Mouse (Mus musculus): ENCODE data around the gene Antxr1. TPM values are rescaled to one million over a fixed set of nuclear protein-coding genes. Genes with fewer than 3 reads are reported as not detected.
A peak's percentile ranks its signal among the peaks of the same experiment; 100 is the strongest.

Antxr1 gene
- total and polyA plus RNA-seq, 3 experiments, result 9.1 to 21.4 (median 14.7) TPM

- no peak for DNase-seq
Observed at GRCm38 (mm10) chr6:87292911-87293851, 42.4 kb downstream of the Antxr1 start.

DNA sequence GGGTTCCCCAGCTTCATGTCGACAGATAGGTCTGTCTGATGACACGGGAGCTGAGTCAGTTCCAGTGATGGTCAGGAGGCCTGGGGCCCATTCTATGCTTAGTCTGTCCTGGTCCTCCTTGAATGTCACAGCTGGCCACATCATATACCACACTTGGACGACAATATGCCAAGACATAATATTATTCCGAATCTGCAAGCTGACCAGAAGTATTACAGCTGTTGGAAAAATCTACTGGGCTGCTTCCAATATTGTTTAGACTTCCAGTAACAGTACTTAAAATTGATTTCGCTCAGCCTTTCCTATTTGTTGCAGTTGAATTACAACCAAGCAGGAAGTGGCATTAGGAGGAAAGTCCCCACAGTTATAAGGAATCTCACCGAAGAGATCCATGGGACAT is 48.4 kb downstream of the Antxr1 start:
- DNase-seq, result no peak

GRCm38 (mm10) chr6:87285365-87285749 is 50.3 kb downstream of the Antxr1 start:
- no peak for DNase-seq

DNA sequence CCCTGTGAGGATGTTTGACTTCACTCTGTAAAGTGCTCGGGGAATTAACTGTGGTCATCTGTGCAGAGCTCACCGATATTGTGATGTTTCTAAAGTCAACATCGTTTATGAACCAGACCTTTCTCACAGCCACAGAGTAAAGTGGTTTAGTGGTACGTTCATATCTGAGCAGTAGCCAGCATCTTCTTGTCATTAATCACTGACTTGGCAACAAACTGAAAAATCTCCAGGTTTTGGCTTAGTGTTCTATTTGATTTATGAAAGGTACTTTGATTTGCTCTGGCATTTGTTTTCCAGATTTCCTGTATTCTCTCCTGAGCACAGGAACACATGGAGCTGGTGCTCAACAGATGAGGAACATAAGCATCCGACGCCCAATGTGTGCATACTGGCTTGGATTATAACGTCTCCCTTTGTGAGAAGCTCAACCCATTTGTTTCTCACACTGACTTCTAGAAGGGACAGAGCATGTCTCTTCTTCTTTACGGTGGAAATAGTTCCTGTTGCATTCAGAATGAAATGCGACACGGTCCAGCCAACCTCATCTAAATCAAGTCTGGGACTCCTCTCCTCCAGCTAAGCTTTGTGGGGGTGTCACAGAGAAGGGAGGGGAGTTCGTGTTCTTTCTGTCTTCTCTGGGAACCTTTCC is 50.8 kb downstream of the Antxr1 start:
- DNase-seq, result no peak

DNA sequence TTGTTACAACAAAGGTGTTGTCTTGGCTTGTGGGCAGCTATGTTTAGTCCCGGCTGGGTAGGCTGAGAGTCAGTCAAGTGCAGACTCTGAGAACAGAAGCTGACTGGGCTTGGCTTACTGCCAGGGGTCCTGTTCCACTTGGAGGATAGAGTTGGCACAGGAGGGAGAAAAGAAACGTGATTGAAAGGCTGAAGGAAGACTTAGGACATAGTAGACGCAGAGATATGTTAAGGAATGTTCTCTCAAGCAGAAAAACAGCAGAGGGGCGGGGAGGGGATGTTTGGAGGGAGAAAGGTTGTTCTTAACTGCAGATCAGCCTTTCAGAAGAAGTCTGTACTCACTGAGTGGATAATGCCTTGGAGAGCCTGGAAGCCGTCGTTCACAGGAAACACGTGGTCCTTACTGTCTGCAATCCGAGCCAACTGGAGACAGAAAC is 53.3 kb downstream of the Antxr1 start:
- no peak for DNase-seq

DNA sequence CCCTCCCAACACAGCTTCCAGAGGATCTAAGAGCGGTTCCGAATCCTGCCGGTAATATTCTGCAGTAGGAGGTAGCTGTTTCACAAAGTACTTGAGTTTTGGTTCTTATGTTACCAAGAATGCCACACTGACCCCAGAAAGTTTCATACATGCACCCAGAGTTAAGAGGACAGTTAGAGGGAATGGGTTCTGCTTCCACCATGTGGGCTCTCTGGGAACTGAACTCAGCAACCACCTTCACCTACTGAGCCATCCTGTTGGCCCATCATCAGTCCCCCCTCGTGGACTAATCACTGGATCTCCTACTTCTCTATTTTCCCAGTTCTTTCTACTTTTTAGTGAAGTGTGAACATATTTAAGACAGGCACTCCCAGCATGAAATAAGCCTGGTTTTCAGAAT is 53.9 kb downstream of the Antxr1 start:
- DNase-seq, result no peak

- DNase-seq, result peak; percentile 8
Observed at GRCm38 (mm10) chr6:87278151-87278550, 57.5 kb downstream of the Antxr1 start.

DNA sequence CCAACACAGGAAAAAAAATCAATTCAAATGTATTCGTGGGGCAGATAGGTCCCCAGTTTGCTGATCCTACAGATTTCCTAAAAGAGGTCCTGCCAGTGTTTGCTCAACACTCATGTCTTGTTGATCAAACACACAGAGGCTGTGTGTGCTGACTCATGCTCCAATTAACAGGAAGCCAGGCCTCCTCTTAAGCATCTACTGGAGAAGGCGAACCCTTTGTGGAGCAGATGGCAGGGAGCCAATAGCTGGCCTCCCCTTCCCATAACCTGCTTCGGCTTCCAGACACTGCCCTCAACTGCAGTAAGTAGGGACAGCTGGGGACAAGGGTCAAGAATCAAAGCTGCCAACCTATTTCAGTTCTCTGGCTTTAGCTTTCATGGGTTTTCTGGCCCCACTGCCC is 58.1 kb downstream of the Antxr1 start:
- peak; percentile 28 for DNase-seq

- no peak for DNase-seq
Observed at GRCm38 (mm10) chr6:87276941-87277340, 58.7 kb downstream of the Antxr1 start.

DNA sequence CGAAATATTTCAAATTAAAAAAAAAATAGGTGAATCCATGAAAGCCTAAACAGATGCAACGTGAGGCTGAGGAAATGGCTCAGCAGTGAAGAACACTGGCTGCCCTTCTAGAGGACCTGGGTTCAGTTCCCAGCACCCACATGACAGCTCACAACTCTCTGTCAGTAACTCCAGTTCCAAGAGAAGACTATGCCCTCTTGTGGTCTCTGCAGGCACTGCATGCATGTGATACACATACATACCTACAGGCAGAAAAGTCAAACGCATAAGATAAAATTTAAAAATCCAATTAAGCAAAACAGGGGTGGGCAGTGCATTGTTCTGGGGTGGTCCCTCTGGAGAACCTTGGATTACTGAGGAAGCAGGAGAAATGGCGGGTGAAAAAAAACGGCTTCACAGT is 60.8 kb downstream of the Antxr1 start:
- no peak for DNase-seq

GRCm38 (mm10) chr6:87273791-87274190 is 61.8 kb downstream of the Antxr1 start:
- DNase-seq, result no peak

DNA sequence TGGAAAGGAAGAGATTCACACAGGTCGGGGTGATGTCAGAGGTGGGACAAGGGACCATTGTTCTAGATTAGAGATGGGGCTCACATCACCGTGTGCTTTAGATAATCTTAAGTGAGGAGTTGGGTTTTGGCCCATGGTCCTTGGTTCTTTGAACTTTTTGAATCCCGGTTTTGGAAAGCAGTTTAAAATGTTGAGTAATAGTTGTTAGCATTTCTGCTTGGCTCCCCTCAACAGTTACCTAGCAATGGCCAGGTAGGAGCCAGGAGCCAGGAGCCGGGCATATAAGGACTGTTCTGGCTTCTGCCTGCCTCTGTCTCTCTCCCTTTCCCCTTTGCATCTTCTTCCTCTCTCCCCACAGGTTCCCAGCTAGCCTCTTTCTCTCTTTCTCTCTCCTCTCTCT is 62.5 kb downstream of the Antxr1 start:
- no peak for DNase-seq

DNA sequence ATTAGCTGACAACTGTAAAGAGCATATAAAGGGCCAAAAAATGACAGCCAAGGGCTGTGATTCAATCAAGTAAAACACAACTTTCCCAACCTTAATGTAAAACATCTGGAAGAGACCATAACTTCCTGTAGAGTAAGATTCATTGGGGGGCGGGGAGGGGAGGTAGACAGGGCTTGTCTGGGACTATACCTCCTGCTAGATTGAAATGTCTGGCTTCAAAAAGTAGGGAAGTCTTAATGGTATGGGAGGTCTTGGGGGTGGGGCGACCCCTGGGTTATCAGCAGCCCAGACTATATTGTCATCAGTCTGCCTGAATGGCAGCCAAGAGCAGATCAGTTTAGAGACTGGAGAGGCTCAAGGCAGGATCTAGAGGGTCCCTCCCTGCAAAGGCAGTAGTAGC is 63.4 kb downstream of the Antxr1 start:
- no peak for DNase-seq

- DNase-seq, result no peak
Observed at GRCm38 (mm10) chr6:87270452-87270851, 65.2 kb downstream of the Antxr1 start.

DNA sequence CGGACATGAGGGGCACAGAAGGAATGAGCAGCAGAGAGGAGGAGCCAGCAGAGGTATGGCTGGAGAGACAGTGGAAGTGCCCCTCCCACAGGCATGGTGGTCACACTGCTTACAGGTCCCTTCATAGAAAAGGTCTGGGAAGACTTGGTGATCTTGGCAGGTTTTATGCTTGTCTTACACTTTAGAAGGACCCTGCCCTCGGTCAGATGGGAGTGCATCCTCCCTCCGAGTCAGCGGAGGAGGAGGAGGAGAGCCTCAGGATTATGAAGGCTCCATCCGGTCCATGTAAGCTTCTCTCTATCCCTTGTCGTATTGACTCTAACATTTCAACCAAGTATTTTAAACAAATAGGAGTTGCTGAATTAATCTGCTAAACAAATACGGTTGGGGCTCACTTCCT is 65.7 kb downstream of the Antxr1 start:
- DNase-seq, result no peak

GRCm38 (mm10) chr6:87262666-87263065 is 73.0 kb downstream of the Antxr1 start:
- no peak for DNase-seq

DNA sequence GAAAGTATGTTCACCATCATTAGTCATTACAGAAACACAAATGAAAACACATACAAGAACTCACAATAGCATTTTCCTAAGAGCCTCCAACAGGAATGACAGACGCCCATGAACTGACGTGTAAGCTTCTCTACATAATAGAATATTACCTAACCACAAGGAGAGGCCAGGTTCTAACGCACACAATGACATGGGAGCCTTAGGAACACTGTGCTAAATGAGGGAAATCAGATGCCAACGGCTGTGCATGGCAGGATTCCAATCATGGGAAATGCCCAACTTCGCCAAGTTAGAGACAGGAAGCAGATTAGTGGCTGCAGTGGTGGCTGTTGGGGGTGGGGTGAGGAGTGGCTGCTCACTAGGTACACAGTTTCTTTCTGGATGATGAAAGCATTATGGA is 76.6 kb downstream of the Antxr1 start:
- DNase-seq, result no peak

DNA sequence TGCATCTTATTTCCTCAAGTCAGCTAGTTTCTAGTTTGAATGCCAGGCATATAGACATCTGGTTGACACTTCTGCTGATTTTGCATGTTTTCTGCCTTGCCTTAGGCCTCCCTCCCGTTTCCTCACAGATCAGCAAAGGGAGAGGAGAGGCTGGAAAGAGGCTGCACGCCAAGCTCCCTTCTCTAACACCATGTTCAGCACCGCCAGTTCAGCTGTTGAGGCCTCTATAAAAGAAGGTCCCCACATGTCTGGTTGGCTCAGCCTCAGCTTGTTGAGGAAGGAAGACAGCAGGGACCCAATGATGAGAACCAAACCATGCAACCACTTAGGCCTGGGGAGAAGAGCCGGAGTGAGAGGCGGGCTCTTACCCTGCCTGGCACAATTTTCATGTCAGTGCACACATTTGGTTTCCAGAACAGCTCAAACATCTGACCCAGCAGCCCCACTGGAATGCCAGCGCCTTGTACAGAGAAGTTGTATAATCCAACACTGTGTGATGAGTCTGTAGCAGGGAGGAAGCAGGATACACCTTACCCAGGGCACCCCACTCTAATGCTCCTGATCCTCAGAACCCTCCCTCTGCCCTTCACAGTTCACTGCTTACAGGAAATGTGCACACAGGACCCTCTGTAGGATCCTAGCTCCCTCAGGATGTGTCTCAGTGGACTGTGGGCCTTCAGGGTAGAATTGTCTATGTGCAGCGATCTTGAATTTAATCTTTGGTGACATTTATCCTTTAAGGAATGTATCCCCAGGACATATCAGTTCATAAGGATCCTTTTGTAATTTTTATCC is 77.4 kb downstream of the Antxr1 start:
- no peak for DNase-seq

GRCm38 (mm10) chr6:87257471-87257870 is 78.2 kb downstream of the Antxr1 start:
- DNase-seq, result no peak

DNA sequence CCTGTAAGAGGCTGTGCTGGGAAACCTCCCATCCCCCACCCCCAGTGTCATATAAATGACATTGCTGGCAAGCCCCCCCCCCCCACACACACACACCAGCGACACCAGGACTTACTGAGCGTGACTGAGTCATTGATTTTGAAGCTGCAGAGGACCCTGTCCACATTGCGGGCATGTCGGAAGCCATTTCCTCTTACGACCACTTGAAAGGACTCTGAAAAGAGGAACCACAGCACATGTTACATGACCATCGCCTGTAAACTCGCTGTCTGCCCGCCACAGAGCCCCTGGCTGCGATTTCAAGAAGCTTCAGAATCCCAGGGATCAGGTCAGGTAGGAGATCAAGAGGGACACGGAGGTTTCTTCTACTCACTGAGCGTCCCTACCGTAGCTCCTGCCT is 80.0 kb downstream of the Antxr1 start:
- no peak for DNase-seq

DNA sequence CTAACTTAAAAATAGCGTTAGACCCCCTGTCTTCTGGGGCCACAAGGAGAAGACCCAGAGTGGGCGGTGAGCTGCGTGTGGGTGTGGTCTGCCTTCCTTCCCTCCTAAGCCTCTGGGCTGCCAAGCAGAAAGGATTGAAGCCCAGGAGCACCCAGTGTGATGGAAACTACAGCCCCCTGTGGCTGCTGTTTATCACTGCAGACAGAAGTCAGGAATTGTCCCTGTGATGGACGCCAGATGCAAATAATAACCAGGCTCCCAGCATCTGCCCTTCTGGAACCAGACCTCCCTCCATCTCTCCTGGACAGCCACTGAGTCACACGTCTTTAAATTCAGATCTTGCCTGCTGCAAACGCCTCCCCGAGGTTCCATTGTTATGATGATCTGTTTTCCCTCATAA is 80.9 kb downstream of the Antxr1 start:
- no peak for DNase-seq

DNA sequence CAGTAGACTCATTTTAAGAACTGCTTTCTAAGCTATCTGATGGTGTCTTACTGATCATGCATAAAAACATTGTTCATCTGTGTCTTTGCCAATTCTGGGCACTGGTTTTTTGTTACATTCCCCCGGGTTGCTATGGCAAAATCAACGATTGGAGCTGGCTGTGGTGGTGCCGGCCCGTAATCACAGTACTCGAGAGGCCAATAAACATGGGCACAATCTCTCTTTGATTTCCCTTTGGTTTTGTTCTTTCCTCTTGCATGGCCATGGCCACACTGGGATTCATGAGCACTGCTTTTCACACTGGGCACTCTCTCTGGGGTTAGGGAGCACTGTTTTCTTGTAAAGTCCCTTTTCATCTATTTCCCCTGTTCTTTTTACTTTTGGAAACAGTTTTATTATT is 83.9 kb downstream of the Antxr1 start:
- DNase-seq, result no peak

GRCm38 (mm10) chr6:87250701-87251100 is 84.9 kb downstream of the Antxr1 start:
- DNase-seq, result no peak

Data from adrenal gland, adult 2 months (tissue).